Mouse (Mus musculus) midbrain, embryonic 14.5 days (tissue): ENCODE data around the gene Casr. TPM values are rescaled to one million over a fixed set of nuclear protein-coding genes. Genes with fewer than 3 reads are reported as not detected.
A peak's percentile ranks its signal among the peaks of the same experiment; 100 is the strongest.

Experiments
- ATAC-seq: fragments of 200-750 bp; cut with Nextera tagmentation; 2 replicates; pipeline ENCODE4 v1.8.0; 2017; ENCODE audit warnings: moderate number of reproducible peaks, moderate library complexity; ENCODE audit not compliant: low FRiP score, low TSS enrichment
- DNase-seq: peaks from one replicate; pipeline ENCODE4 v3.0.0-alpha.2; 2015
- H3K27ac ChIP-seq: fragments of 300-500 bp; sonication (generic); replicated peaks from 2 replicates; pipeline ENCODE4 v1.5.1; 2014; ENCODE audit warnings: mild to moderate bottlenecking, low read depth, low read length, moderate library complexity
- H3K27me3 ChIP-seq: fragments of 300-500 bp; sonication (generic); 2 replicates; pipeline ENCODE4 v1.6.1; 2014; ENCODE audit warnings: low read length, control low read depth, mixed read lengths; ENCODE audit not compliant: control insufficient read depth, insufficient read depth
- H3K36me3 ChIP-seq: fragments of 300-500 bp; sonication (generic); 2 replicates; pipeline ENCODE4 v1.6.1; 2014; ENCODE audit warnings: low read length, control low read depth; ENCODE audit not compliant: control insufficient read depth, insufficient read depth
- H3K4me1 ChIP-seq: fragments of 300-500 bp; sonication (generic); 2 replicates; pipeline ENCODE4 v1.6.1; 2014; ENCODE audit warnings: mild to moderate bottlenecking, antibody characterized with exemption, low read length, control low read depth; ENCODE audit not compliant: control insufficient read depth, insufficient read depth
- H3K4me2 ChIP-seq: fragments of 300-500 bp; sonication (generic); 2 replicates; pipeline ENCODE4 v1.6.1; 2014; ENCODE audit warnings: mild to moderate bottlenecking, low read length, moderate library complexity
- H3K4me3 ChIP-seq: fragments of 300-500 bp; sonication (generic); replicated peaks from 2 replicates; pipeline ENCODE4 v1.5.1; 2014; ENCODE audit warnings: low read depth, low read length
- H3K9ac ChIP-seq: fragments of 300-500 bp; sonication (generic); replicated peaks from 2 replicates; pipeline ENCODE4 v1.6.1; 2014; ENCODE audit warnings: mild to moderate bottlenecking, low read length, moderate library complexity
- H3K9me3 ChIP-seq: fragments of 300-500 bp; sonication (generic); 2 replicates; pipeline ENCODE4 v1.6.1; 2016; ENCODE audit warnings: low read length, control low read depth, mixed read lengths; ENCODE audit not compliant: control insufficient read depth
- WGBS: fragments of 180-500 bp; shearing (Covaris S2); extraction: QIAGEN DNeasy Blood & Tissue Kit; methylation state at CpG from one replicate; pipeline ENCODE4 v1.1.7; 2014; 5-methylcytosine and 5-hydroxymethylcytosine counted together
- polyA plus RNA-seq: library from polyadenylated mRNA; unstranded; fragments of >200 nt; fragmentation: Nextera tagmentation; extraction: Ambion mirVana; gene quantifications from 2 replicates; pipeline ENCODE4 v1.2.1, GENCODE M21; 2014

Gene Casr
- polyA plus RNA-seq, 1 experiment from 2014 or later: 0.05 TPM

DNA sequence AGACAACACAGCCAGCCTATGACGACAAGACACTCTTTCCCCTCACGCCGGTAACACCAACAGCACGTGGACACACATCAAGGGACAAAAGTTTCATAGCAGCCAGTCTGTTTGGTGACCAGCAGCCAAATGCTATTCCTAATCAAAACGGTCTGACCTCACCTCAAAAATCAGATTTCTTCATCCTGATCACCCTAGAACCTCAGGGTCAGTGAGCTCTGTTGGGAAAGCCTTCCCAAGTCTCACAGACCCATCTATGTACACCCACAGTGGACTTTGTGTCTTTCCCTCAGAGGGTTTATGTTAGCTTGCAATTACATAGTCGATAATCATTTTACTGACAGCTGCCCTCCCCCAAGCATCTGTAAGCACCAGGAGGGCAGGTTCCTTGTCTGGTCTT lies 2.4 kb downstream of the Casr start:
- no peaks in the 10 kb centered on the region; the same call in none of the 2 replicates for H3K27me3 ChIP-seq
- no peak for ATAC-seq
- no peak overlapping the region for H3K27ac ChIP-seq
- no peak overlapping the region for H3K4me3 ChIP-seq
- WGBS: 91% methylated on average over 6 of the region's 6 CpGs
- H3K4me2 ChIP-seq: no peak overlapping the region
- H3K36me3 ChIP-seq: no peaks in the 10 kb centered on the region
- H3K9me3 ChIP-seq: no peaks in the 10 kb centered on the region
- DNase-seq: no peak
- H3K4me1 ChIP-seq: peaks cover 7% of the 10 kb centered on the region; the same call in 1 of the 2 replicates
- no peak overlapping the region for H3K9ac ChIP-seq

GRCm38 (mm10) chr16:36555672-36556165 lies 6.2 kb downstream of the Casr start:
- H3K36me3 ChIP-seq: no peaks in the 10 kb centered on the region
- WGBS: 85% methylated on average over 10 of the region's 10 CpGs
- H3K4me2 ChIP-seq: no peak overlapping the region
- DNase-seq (no peak), ATAC-seq (no peak)
- H3K9ac ChIP-seq: no peak overlapping the region
- H3K9me3 ChIP-seq: 0 out of 2 replicates have a peak, but pooled peaks cover 2% of the 10 kb centered on the region
- H3K4me3 ChIP-seq: no peak overlapping the region
- no peaks in the 10 kb centered on the region for H3K4me1 ChIP-seq
- no peaks in the 10 kb centered on the region for H3K27me3 ChIP-seq
- H3K27ac ChIP-seq: no peak overlapping the region

DNA sequence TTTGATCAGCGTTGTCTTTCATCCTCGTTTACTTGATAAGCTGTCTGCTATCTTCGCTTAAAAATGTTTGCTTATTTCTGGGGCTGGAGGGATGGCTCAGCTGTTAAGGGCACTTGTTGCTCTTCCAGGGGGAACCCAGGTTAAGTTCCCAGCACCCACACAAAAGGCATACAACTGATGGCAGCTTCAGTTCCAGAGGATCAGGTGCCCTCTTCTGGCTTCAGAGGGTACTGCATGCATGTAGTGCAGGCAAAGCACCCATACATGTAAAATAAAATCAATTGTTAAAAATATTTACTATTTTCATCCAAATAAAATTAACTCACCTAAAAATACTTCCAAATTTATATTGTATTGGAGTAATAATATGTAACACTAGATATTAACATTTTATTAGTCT lies 8.3 kb downstream of the Casr start:
- no peak overlapping the region for H3K27ac ChIP-seq
- H3K9me3 ChIP-seq: 0 out of 2 replicates have a peak, but pooled peaks cover 2% of the 10 kb centered on the region
- H3K4me1 ChIP-seq: no peaks in the 10 kb centered on the region
- no peak overlapping the region for H3K4me3 ChIP-seq
- no peak overlapping the region for H3K9ac ChIP-seq
- H3K27me3 ChIP-seq: no peaks in the 10 kb centered on the region
- DNase-seq (no peak), ATAC-seq (no peak)
- no peaks in the 10 kb centered on the region for H3K36me3 ChIP-seq
- no peak overlapping the region for H3K4me2 ChIP-seq
- WGBS: 94% methylated on average over 3 of the region's 3 CpGs

DNA sequence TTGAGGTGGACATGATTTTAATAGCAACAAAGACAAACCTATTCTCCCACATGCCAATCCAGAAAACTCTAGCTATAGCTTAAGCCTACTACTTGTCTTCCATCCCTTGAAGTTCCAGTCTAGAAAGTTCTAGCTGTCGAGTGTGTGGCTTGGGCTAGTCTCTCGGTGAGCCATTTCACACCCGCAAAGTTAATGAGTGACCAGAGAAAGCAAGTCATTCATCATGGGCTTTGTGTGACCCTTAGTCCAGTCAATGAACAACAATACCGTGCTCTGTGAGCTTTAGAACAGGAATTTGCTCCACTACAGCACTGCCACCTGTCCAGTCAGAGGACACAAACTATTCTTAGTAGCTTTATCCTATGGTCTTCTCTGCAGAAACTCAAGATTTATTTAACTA lies 16.6 kb downstream of the Casr start:
- no peaks in the 10 kb centered on the region for H3K27me3 ChIP-seq
- no peak overlapping the region for H3K9ac ChIP-seq
- 65% methylated on average over 4 of the region's 4 CpGs for WGBS
- DNase-seq (no peak), ATAC-seq (no peak)
- no peaks in the 10 kb centered on the region for H3K9me3 ChIP-seq
- no peak overlapping the region for H3K4me3 ChIP-seq
- H3K4me2 ChIP-seq: no peak overlapping the region
- no peak overlapping the region for H3K27ac ChIP-seq
- H3K4me1 ChIP-seq: no peaks in the 10 kb centered on the region
- H3K36me3 ChIP-seq: no peaks in the 10 kb centered on the region

DNA sequence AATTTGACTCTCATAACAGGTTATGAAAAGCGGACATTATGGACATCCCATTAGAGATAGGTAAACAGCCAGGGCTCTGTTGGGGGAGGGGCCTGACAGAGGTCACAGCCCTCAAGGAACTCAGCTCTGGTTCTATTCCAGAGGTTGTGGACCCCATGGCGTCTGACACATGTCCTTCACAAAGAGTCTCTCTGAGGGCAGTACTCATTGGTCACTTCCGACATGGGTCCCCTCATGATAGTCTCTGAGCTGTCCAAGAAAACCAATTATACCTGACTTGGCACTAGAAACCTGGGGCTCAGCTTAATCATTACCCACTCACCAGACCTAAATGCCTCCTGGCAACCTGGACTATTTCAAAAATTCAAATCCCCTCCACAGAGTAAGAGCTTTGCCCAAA lies 18.9 kb downstream of the Casr start:
- Histone ChIP-seq H3K4me2 (no peak overlapping the region), H3K4me3 (no peak overlapping the region), H3K4me1 (no peaks in the 10 kb centered on the region), H3K27me3 (no peaks in the 10 kb centered on the region), H3K9ac (no peak overlapping the region), H3K9me3 (no peaks in the 10 kb centered on the region), H3K36me3 (no peaks in the 10 kb centered on the region), H3K27ac (no peak overlapping the region)
- no peak for DNase-seq
- ATAC-seq: peak; percentile 27; the same call in 1 of the 2 replicates
- 84% methylated on average over 3 of the region's 3 CpGs for WGBS

DNA sequence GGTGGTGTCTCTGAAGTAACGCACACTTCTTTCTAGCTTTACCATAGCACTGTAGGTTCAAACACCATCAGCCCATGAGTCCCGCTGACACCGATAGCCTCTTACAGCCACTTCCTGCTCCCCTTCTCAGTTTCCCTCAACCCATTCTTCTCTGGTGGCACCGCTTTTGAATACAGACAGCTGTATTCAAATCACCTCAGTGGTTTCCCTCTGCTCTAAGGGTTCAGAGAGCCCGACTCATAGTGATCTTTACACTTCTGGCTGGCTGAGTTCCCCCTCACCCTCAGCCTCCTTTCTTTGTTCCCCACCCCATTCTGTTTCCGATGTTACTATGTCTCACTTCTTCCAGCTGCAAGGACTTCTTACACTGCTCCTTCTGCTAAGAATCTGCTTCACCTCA lies 21.1 kb downstream of the Casr start:
- no peak overlapping the region for H3K9ac ChIP-seq
- DNase-seq (no peak), ATAC-seq (no peak)
- H3K27me3 ChIP-seq: no peaks in the 10 kb centered on the region
- no peaks in the 10 kb centered on the region for H3K4me1 ChIP-seq
- no peaks in the 10 kb centered on the region for H3K36me3 ChIP-seq
- H3K4me2 ChIP-seq: no peak overlapping the region
- 47% methylated on average over 6 of the region's 6 CpGs for WGBS
- no peak overlapping the region for H3K27ac ChIP-seq
- no peaks in the 10 kb centered on the region for H3K9me3 ChIP-seq
- H3K4me3 ChIP-seq: no peak overlapping the region

GRCm38 (mm10) chr16:36532981-36533687 lies 28.8 kb downstream of the Casr start:
- WGBS: 89% methylated on average over 11 of the region's 11 CpGs
- DNase-seq (no peak), ATAC-seq (no peak)
- Histone ChIP-seq H3K27ac (no peak overlapping the region), H3K9me3 (no peaks in the 10 kb centered on the region), H3K36me3 (no peaks in the 10 kb centered on the region), H3K9ac (no peak overlapping the region), H3K4me1 (no peaks in the 10 kb centered on the region), H3K4me2 (no peak overlapping the region), H3K4me3 (no peak overlapping the region), H3K27me3 (no peaks in the 10 kb centered on the region)

GRCm38 (mm10) chr16:36532046-36532445 lies 29.9 kb downstream of the Casr start:
- no peaks in the 10 kb centered on the region for H3K27me3 ChIP-seq
- no peaks in the 10 kb centered on the region for H3K9me3 ChIP-seq
- H3K27ac ChIP-seq: no peak overlapping the region
- no peak overlapping the region for H3K4me3 ChIP-seq
- no peak for DNase-seq
- WGBS: 48% methylated on average over 4 of the region's 4 CpGs
- H3K9ac ChIP-seq: no peak overlapping the region
- no peaks in the 10 kb centered on the region for H3K4me1 ChIP-seq
- H3K4me2 ChIP-seq: no peak overlapping the region
- no peak for ATAC-seq
- H3K36me3 ChIP-seq: no peaks in the 10 kb centered on the region

GRCm38 (mm10) chr16:36531630-36532029 lies 30.3 kb downstream of the Casr start:
- Histone ChIP-seq H3K36me3 (no peaks in the 10 kb centered on the region), H3K27me3 (no peaks in the 10 kb centered on the region), H3K27ac (no peak overlapping the region), H3K4me2 (no peak overlapping the region), H3K4me3 (no peak overlapping the region), H3K9ac (no peak overlapping the region), H3K4me1 (no peaks in the 10 kb centered on the region), H3K9me3 (no peaks in the 10 kb centered on the region)
- DNase-seq (no peak), ATAC-seq (no peak)
- WGBS: 81% methylated on average over 5 of the region's 5 CpGs
